Comparison of ENCODE assay signal across 20 mouse cellular contexts in the genomic region with DNA sequence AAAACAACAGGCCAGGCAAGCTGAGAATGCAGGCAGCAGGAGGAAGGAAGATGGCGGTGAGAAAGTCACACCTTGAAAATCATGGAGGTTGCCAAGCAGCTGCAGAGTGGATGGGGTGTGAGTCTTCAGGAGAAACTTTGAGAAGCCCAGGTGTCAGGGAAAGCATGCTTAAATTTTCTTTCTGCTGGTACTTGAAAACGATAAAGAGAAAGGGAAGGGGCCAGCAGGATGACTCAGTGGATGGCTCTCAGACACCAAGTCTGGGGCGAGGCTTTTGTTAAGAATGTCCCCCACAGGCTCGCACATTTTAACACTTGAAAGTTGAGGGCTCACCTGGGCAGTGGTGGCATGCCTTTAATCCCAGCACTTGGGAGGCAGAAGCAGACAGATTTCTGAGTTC.
"Had no signal": no experiment of that assay in that cellular context is flagged by ENCODE, and none has a peak within 500 bp of the region (broad histone marks: within the 10 kb centered on the region; RNA-seq: fewer than 3 reads in every experiment).

No protein-coding gene starts in this region.

- H3K27ac ChIP-seq: kidney, embryonic 15.5 days; limb, embryonic 12.5 days; limb, embryonic 15.5 days; liver, embryonic 12.5 days; macrophage; stomach, embryonic 15.5 days had no signal

- H3K4me1 ChIP-seq: limb, embryonic 12.5 days; limb, embryonic 15.5 days had no signal

- H3K9ac ChIP-seq: kidney, embryonic 15.5 days; limb, embryonic 12.5 days; limb, embryonic 15.5 days; liver, embryonic 12.5 days; stomach, embryonic 15.5 days had no signal

- H3K36me3 ChIP-seq: kidney, embryonic 15.5 days; limb, embryonic 12.5 days; limb, embryonic 15.5 days; liver, embryonic 12.5 days; stomach, embryonic 15.5 days had no signal

- H3K9me3 ChIP-seq: limb, embryonic 15.5 days; stomach, embryonic 15.5 days had no signal

- DNase-seq: kidney, adult 11 months; kidney, adult 8-10 months; kidney, postnatal 10 days; kidney, postnatal 36 days; layer of hippocampus, postnatal 36 days; left cerebral cortex, postnatal 4 days; lung, adult 2 months; midbrain, embryonic 14.5 days; right cerebral cortex, adult 18-20 months; right cerebral cortex, postnatal 14 days; spleen, adult 18-20 months; thymus, adult 18-20 months; thymus, postnatal 36 days had no signal

- H3K27me3 ChIP-seq: kidney, embryonic 15.5 days; limb, embryonic 12.5 days; limb, embryonic 15.5 days; stomach, embryonic 15.5 days had no signal

- ATAC-seq: liver, embryonic 12.5 days had no signal

- H3K4me2 ChIP-seq: kidney, embryonic 15.5 days; limb, embryonic 12.5 days; limb, embryonic 15.5 days; liver, embryonic 12.5 days; midbrain, embryonic 11.5 days; stomach, embryonic 15.5 days had no signal

- H3K4me3 ChIP-seq: kidney, embryonic 15.5 days; limb, embryonic 12.5 days; limb, embryonic 15.5 days; liver, embryonic 12.5 days; stomach, embryonic 15.5 days had no signal
